Mouse (Mus musculus) adrenal gland, postnatal 14 days (tissue): ENCODE data around the gene Fcor. TPM values are rescaled to one million over a fixed set of nuclear protein-coding genes. Genes with fewer than 3 reads are reported as not detected.

ENCODE experiments used
- DNase-seq: peaks from one replicate; pipeline ENCODE4 v3.0.0; 2021; ENCODE audit warnings: mixed read lengths
- total RNA-seq: library from RNA; stranded (reverse); gene quantifications from 2 replicates; pipeline ENCODE4 v1.2.3, GENCODE M21; 2021

Gene Fcor
- total RNA-seq, 1 experiment from 2014 or later: 29.5 TPM

- DNase-seq: no peak
Observed at GRCm38 (mm10) chr8:3674671-3675070, 2.5 kb upstream of the Fcor start.

GRCm38 (mm10) chr8:3670388-3670787, 1.8 kb downstream of the Fcor start:
- DNase-seq: no peak

GRCm38 (mm10) chr8:3665507-3665906, 6.7 kb downstream of the Fcor start, which contains the start of gene Mcemp1:
Gene Mcemp1, plus strand, starts transcription at chr8:3665754.
- no peak for DNase-seq

- no peak for DNase-seq
Observed at GRCm38 (mm10) chr8:3664405-3664804, 7.8 kb downstream of the Fcor start.

- DNase-seq: no peak
Observed at GRCm38 (mm10) chr8:3660889-3661288, 11.3 kb downstream of the Fcor start.

GRCm38 (mm10) chr8:3656725-3657381, 15.3 kb downstream of the Fcor start:
- peak; percentile 45 for DNase-seq

GRCm38 (mm10) chr8:3655526-3655925, 16.6 kb downstream of the Fcor start, which contains the start of gene Retn:
Gene Retn, plus strand, starts transcription at chr8:3655770.
- DNase-seq: peak; percentile 38

- peak; percentile 13 for DNase-seq
Observed at GRCm38 (mm10) chr8:3654726-3655508, 17.2 kb downstream of the Fcor start.

GRCm38 (mm10) chr8:3652845-3653244, 19.3 kb downstream of the Fcor start:
- no peak for DNase-seq

GRCm38 (mm10) chr8:3648990-3649389, 23.2 kb downstream of the Fcor start:
- no peak for DNase-seq

- DNase-seq: no peak
Observed at GRCm38 (mm10) chr8:3648268-3648667, 23.9 kb downstream of the Fcor start.

GRCm38 (mm10) chr8:3647561-3647960, 24.6 kb downstream of the Fcor start:
- DNase-seq: no peak

GRCm38 (mm10) chr8:3646824-3647531, 25.2 kb downstream of the Fcor start:
- DNase-seq: peak; percentile 27

GRCm38 (mm10) chr8:3645804-3646203, 26.4 kb downstream of the Fcor start:
- DNase-seq: peak; percentile 85

- DNase-seq: peak; percentile 41
Observed at GRCm38 (mm10) chr8:3631478-3631875, 40.7 kb downstream of the Fcor start.

- peak; percentile 88 for DNase-seq
Observed at GRCm38 (mm10) chr8:3630647-3631477, 41.3 kb downstream of the Fcor start, which contains the start of gene Stxbp2. Gene Stxbp2, plus strand, starts transcription at chr8:3630955.

GRCm38 (mm10) chr8:3628014-3628413, 44.1 kb downstream of the Fcor start:
- DNase-seq: peak; percentile 51

- DNase-seq: no peak
Observed at GRCm38 (mm10) chr8:3626971-3627370, 45.2 kb downstream of the Fcor start.

- no peak for DNase-seq
Observed at GRCm38 (mm10) chr8:3625445-3625844, 46.7 kb downstream of the Fcor start, which contains the start of gene Pcp2. Gene Pcp2, minus strand, starts transcription at chr8:3625545.

- DNase-seq: no peak
Observed at GRCm38 (mm10) chr8:3622119-3622518, 50.0 kb downstream of the Fcor start.

GRCm38 (mm10) chr8:3621199-3621970, 50.8 kb downstream of the Fcor start, which contains the start of the genes Xab2 and Pet100:
Gene Xab2, minus strand, starts transcription at chr8:3621316.
Gene Pet100, plus strand, starts transcription at chr8:3621548.
- peak; percentile 98 for DNase-seq
